Mouse (Mus musculus): ENCODE results near the gene Lrriq1.

Lrriq1 gene

DNA sequence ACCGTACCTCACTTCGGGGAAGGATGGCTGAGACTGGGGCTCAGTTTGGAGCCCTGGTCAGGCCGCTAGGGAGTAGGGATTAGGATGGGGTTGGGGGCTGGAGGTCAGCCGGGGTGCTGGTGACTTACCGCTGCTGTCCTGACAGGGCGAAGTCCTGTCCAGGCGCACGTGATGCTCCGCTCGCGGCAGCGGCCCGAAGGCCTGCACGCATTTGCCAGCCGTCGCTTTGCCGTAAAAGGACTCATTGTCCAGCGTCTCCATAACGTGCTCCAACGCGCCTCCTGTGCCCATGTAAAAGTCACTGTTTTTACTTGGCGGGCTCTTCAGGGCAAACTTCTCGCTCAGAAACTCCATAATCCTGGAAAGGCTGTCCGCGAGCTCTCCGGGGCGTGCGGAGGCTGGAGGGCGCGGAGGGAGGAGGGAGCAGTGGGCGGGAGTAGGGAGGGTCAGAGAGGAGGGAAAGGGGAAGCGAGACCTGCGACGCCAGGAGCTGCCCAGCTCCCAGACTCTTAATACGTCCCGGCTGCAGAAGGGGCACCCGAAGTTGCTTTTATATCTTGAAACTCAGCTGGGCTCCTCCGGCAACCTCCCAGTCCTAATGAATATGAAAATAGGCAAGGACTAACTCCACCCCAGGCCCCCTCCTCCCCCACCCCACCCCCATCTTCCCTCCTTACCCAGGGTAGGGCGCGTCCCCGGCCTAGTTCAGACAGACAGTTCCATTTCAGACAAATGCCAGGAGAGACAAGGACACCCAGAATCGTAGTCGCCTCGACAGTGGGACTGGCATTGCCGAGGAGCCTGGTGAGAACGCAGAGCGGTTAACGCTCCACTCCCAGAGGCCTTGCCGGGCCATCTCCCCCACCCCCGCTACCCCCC is 207.6 kb downstream of the Lrriq1 start:
- no peak for DNase-seq

- DNase-seq: no peak
Measured at GRCm38 (mm10) chr10:103027931-103028252, 208.2 kb downstream of the Lrriq1 start.

DNA sequence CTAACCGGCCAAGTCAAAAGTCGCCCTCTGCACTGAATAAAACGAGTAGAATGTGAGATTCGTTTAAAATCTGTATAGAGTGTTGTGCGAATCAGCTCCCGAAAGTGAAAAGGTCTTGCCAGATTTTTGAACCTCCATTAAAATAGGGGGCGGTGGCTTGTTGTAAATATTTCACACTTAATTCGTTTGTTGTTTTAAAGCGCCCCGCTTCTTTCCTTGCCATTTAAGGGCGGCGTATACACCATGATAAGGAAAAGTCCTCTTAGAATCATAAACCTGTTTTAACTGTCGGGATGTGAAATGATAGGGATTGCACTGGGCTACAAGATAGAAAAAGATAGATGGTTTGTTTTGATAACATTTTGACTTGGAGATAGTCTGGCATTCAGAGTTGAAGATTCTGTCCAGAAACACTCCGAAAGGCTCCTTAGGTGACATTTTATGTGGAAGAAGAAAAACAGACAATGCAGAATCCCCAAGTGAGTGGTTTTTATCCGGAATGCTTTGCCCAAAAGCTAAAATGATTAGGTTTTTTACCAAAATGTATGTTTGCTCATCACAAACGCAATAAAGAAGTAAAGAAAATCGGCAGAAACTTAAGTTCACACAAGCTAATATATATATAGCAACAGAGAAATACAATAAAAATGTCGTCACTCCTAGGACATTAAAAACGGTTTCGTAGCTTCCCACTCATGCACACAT is 208.7 kb downstream of the Lrriq1 start:
- DNase-seq: no peak

DNA sequence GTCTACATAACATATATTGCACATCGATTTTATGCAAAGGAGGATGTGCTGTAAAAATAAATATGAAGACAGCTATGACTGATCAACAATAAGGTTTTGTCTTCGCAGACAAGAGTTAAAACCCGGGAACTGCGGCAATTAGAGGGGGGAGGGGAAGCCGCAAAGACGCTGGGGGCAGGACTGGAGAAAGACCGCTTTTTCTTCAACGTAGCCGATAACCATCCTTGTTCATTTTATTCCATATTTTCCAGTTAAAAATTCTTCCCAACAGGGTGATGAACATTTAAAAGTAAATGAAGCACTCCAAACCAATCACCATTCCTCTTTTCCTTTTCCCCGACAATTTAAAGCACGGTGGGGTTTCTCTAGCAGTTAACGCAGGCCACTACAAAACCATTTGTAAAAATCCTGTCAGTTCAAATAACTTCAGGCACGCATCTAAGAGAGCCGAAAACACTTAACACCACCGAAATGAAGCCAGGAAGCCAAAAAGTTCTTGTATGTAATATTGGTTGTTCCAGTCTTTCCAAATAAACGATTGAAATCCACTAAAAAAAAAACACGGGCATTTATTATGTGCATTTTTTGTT is 209.4 kb downstream of the Lrriq1 start:
- DNase-seq: no peak

GRCm38 (mm10) chr10:103002556-103002955 is 233.6 kb downstream of the Lrriq1 start:
- no peak for DNase-seq

GRCm38 (mm10) chr10:103000902-103001301 is 235.2 kb downstream of the Lrriq1 start:
- no peak for DNase-seq

DNA sequence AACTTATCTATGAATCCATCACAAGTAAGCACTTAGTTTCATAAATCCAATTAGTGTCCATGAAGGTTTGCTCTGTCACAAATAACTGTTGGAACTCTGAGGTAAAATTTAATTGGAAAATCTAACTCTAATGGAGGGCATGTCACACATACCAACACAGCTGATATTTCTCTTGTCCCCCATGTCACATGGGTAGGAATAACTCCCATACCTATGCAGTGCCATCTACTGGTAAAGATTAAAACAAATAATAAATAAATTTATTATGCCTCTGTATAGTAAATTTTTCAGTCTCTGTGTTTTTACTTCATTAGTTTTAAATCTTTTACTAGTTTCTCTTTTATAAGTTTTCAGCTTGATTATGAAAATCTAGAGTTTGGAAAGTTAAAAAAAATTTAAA is 236.5 kb downstream of the Lrriq1 start:
- DNase-seq: no peak
